Mouse (Mus musculus): Measurements from ENCODE around the gene Pacs2. TPM values are rescaled to one million over a fixed set of nuclear protein-coding genes. Genes with fewer than 3 reads are reported as not detected.

Gene Pacs2
- total and polyA plus RNA-seq, 3 experiments = 34.8 to 37.5 (median 34.9) TPM

GRCm38 (mm10) chr12:113001133-113001474, 13.2 kb upstream of the Pacs2 start:
- peak overlapping the region; percentile 58 for H3K9ac ChIP-seq (ENCODE audit: low read depth, low read length)
- intact Hi-C loops (cut with DNase I) = loop anchor here (1.0 to 2.0 kb wide), 3 partner anchors 13 to 142 kb away; partner anchors contain the start of genes Btbd6 and Pacs2

GRCm38 (mm10) chr12:113002667-113003066, 11.6 kb upstream of the Pacs2 start:
- Histone ChIP-seq H3K36me3 (ENCODE audit: control insufficient read depth, insufficient read depth, low read length) (no peaks in the 10 kb centered on the region), H3K4me1 (ENCODE audit: control insufficient read depth, insufficient read depth, low read length) (peaks cover 4% of the 10 kb centered on the region), H3K4me3 (no peak overlapping the region), H3K9ac (ENCODE audit: low read depth, low read length) (no peak overlapping the region), H3K27ac (no peak overlapping the region), H3K79me2 (replicated peaks; ENCODE audit: control insufficient read depth, insufficient read depth, low read length) (peaks cover 7% of the 10 kb centered on the region), H3K27me3 (ENCODE audit: control insufficient read depth, insufficient read depth, low read length) (no peaks in the 10 kb centered on the region)
- no peak for TF ChIP-seq POLR2A (IDR thresholded peaks at IDR 0.05; ENCODE audit: insufficient read depth, low read depth, low read length)
- peak; percentile 57 for TF ChIP-seq CTCF (IDR thresholded peaks at IDR 0.05)
- 45% methylated on average over 2 of the region's 2 CpGs for WGBS
- DNase-seq = no peak
- intact Hi-C loops (cut with DNase I) = no loop called here

More at GRCm38 (mm10) chr12:113001133-113001474, 13.2 kb upstream of the Pacs2 start:
- Histone ChIP-seq H3K27me3 (ENCODE audit: control insufficient read depth, insufficient read depth, low read length) (no peaks in the 10 kb centered on the region), H3K79me2 (replicated peaks; ENCODE audit: control insufficient read depth, insufficient read depth, low read length) (peaks cover 8% of the 10 kb centered on the region), H3K4me3 (peak overlapping the region; percentile 36), H3K36me3 (ENCODE audit: control insufficient read depth, insufficient read depth, low read length) (no peaks in the 10 kb centered on the region), H3K27ac (peak overlapping the region; percentile 90), H3K4me1 (ENCODE audit: control insufficient read depth, insufficient read depth, low read length) (peaks cover 5% of the 10 kb centered on the region)
- TF ChIP-seq CTCF (IDR thresholded peaks at IDR 0.05) (no peak), EP300 (IDR thresholded peaks at IDR 0.05; ENCODE audit: insufficient read depth, low read depth, low read length) (no peak), POLR2A (IDR thresholded peaks at IDR 0.05; ENCODE audit: insufficient read depth, low read depth, low read length) (no peak; the same call in 1 of the 2 replicates)
- DNase-seq = no peak
- WGBS = 3% methylated on average over 5 of the region's 5 CpGs

DNA sequence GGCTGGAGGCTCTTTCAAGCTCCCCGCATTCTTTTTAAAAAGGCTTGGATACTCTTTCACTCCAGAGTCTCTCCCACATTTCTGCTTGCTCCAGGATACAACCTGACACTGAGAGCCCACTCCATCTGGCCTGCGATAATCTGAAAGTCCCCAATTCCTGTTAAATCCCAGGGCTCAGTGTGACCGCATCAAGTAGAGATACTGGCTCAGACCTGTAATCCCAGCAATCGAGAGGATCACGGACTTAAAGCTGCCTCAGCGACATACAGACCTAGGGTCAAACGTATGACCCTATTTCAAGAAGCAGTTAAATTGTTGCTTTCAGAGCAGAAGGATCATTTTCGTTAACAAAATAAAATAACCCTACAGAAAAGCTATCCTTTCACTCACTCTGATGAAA, 10.3 kb upstream of the Pacs2 start:
- H3K36me3 ChIP-seq (ENCODE audit: control insufficient read depth, insufficient read depth, low read length) = no peaks in the 10 kb centered on the region
- H3K79me2 ChIP-seq (replicated peaks; ENCODE audit: control insufficient read depth, insufficient read depth, low read length) = peaks cover 3% of the 10 kb centered on the region; the same call in 1 of the 2 replicates
- intact Hi-C loops (cut with DNase I) = loop anchor here (2.0 kb wide), 2 partner anchors 71 to 97 kb away; partner anchors contain the start of gene Tex22
- H3K4me1 ChIP-seq (ENCODE audit: control insufficient read depth, insufficient read depth, low read length) = no peaks in the 10 kb centered on the region; the same call in 1 of the 2 replicates
- H3K9ac ChIP-seq (ENCODE audit: low read depth, low read length) = no peak overlapping the region
- H3K4me3 ChIP-seq = no peak overlapping the region
- no peak for TF ChIP-seq EP300 (IDR thresholded peaks at IDR 0.05; ENCODE audit: insufficient read depth, low read depth, low read length)
- no peak for TF ChIP-seq CTCF (IDR thresholded peaks at IDR 0.05)
- TF ChIP-seq POLR2A (IDR thresholded peaks at IDR 0.05; ENCODE audit: insufficient read depth, low read depth, low read length) = no peak
- no peak for DNase-seq
- H3K27ac ChIP-seq = no peak overlapping the region
- no peaks in the 10 kb centered on the region for H3K27me3 ChIP-seq (ENCODE audit: control insufficient read depth, insufficient read depth, low read length)
- 83% methylated on average over 8 of the region's 8 CpGs for WGBS

GRCm38 (mm10) chr12:113004993-113005392, 9.3 kb upstream of the Pacs2 start:
- Histone ChIP-seq H3K27me3 (ENCODE audit: control insufficient read depth, insufficient read depth, low read length) (no peaks in the 10 kb centered on the region), H3K36me3 (ENCODE audit: control insufficient read depth, insufficient read depth, low read length) (no peaks in the 10 kb centered on the region), H3K4me1 (ENCODE audit: control insufficient read depth, insufficient read depth, low read length) (no peaks in the 10 kb centered on the region; the same call in 1 of the 2 replicates), H3K27ac (no peak overlapping the region), H3K79me2 (replicated peaks; ENCODE audit: control insufficient read depth, insufficient read depth, low read length) (no peaks in the 10 kb centered on the region; the same call in 1 of the 2 replicates), H3K4me3 (no peak overlapping the region), H3K9ac (ENCODE audit: low read depth, low read length) (no peak overlapping the region)
- peak; percentile 63 to 76 for DNase-seq
- intact Hi-C loops (cut with DNase I) = loop anchor here (1.0 to 2.0 kb wide), 3 partner anchors 40 to 96 kb away; partner anchors contain the start of gene Tex22
- 25% methylated on average over 4 of the region's 4 CpGs for WGBS
- TF ChIP-seq EP300 (IDR thresholded peaks at IDR 0.05; ENCODE audit: insufficient read depth, low read depth, low read length) (peak; percentile 81; the same call in 1 of the 2 replicates), POLR2A (IDR thresholded peaks at IDR 0.05; ENCODE audit: insufficient read depth, low read depth, low read length) (no peak), CTCF (IDR thresholded peaks at IDR 0.05) (peak; percentile 84)

- Histone ChIP-seq H3K27ac (peak overlapping the region; percentile 98), H3K9ac (ENCODE audit: low read depth, low read length) (no peak overlapping the region), H3K4me3 (no peak overlapping the region), H3K4me1 (ENCODE audit: control insufficient read depth, insufficient read depth, low read length) (peaks cover 8% of the 10 kb centered on the region), H3K27me3 (ENCODE audit: control insufficient read depth, insufficient read depth, low read length) (no peaks in the 10 kb centered on the region), H3K36me3 (ENCODE audit: control insufficient read depth, insufficient read depth, low read length) (no peaks in the 10 kb centered on the region), H3K79me2 (replicated peaks; ENCODE audit: control insufficient read depth, insufficient read depth, low read length) (0 out of 2 replicates have a peak, but pooled peaks cover 2% of the 10 kb centered on the region)
- WGBS = 44% methylated on average over 6 of the region's 6 CpGs
- intact Hi-C loops (cut with DNase I) = no loop called here
- TF ChIP-seq EP300 (IDR thresholded peaks at IDR 0.05; ENCODE audit: insufficient read depth, low read depth, low read length) = no peak
- peak; percentile 37 to 40 for DNase-seq
Measured at GRCm38 (mm10) chr12:113011702-113012360, 2.5 kb upstream of the Pacs2 start.

DNA sequence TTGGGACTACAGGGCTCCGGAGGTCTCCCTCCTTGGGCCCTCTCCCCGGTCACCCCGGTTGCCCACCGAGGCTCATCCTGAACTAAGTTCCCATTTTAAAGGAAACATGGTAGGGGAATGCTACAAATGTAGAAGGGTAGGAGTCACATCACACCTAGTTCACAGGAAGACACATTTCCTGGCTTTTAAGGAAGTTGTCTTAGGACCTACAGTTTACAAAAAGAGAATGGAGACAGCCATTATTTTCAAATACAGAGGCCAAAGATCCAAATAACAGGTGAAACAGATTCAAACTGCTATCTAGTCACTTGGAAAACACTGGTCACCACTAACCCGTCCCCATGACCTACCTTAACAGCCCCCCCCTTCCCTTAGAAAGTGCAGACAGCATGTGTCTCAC, 1.9 kb upstream of the Pacs2 start:
- DNase-seq = peak in 1 of 2 experiments; percentile 23
- whole genome bisulfite sequencing = 82% methylated on average over 5 of the region's 5 CpGs

More for the DNA sequence above, 1.9 kb upstream of the Pacs2 start:
- peaks cover 8% of the 10 kb centered on the region for H3K4me1 ChIP-seq (ENCODE audit: control insufficient read depth, insufficient read depth, low read length)
- no peaks in the 10 kb centered on the region for H3K27me3 ChIP-seq (ENCODE audit: control insufficient read depth, insufficient read depth, low read length)
- no peak overlapping the region for H3K9ac ChIP-seq (ENCODE audit: low read depth, low read length)
- TF ChIP-seq POLR2A (IDR thresholded peaks at IDR 0.05; ENCODE audit: insufficient read depth, low read depth, low read length) (no peak), EP300 (IDR thresholded peaks at IDR 0.05; ENCODE audit: insufficient read depth, low read depth, low read length) (no peak), CTCF (IDR thresholded peaks at IDR 0.05) (no peak)
- intact Hi-C loops (cut with DNase I) = no loop called here
- no peak overlapping the region for H3K4me3 ChIP-seq
- H3K36me3 ChIP-seq (ENCODE audit: control insufficient read depth, insufficient read depth, low read length) = no peaks in the 10 kb centered on the region
- 0 out of 2 replicates have a peak, but pooled peaks cover 2% of the 10 kb centered on the region for H3K79me2 ChIP-seq (replicated peaks; ENCODE audit: control insufficient read depth, insufficient read depth, low read length)
- H3K27ac ChIP-seq = peak overlapping the region; percentile 98
